Mouse (Mus musculus) testis, adult 2 months (tissue): ENCODE data around the gene Sema5a. TPM values are rescaled to one million over a fixed set of nuclear protein-coding genes. Genes with fewer than 3 reads are reported as not detected.
A peak's percentile ranks its signal among the peaks of the same experiment; 100 is the strongest.

ENCODE experiments used
- H3K27ac ChIP-seq: fragments of 200-500 bp; 2 replicates; pipeline ENCODE4 v1.5.1; 2012; ENCODE audit warnings: low read depth, low read length; ENCODE audit not compliant: control insufficient read depth, insufficient read depth
- H3K27me3 ChIP-seq: fragments of 200-500 bp; 2 replicates; pipeline ENCODE4 v1.6.1; 2012; ENCODE audit warnings: mild to moderate bottlenecking, low read length, moderate library complexity; ENCODE audit not compliant: control insufficient read depth, insufficient read depth
- H3K36me3 ChIP-seq: fragments of 200-500 bp; 2 replicates; pipeline ENCODE4 v1.6.1; 2012; ENCODE audit warnings: mild to moderate bottlenecking, low read length; ENCODE audit not compliant: control insufficient read depth, insufficient read depth
- H3K4me1 ChIP-seq: fragments of 200-500 bp; 2 replicates; pipeline ENCODE4 v1.6.1; 2012; ENCODE audit warnings: low read length; ENCODE audit not compliant: control insufficient read depth, insufficient read depth
- H3K4me3 ChIP-seq: fragments of 200-500 bp; 2 replicates; pipeline ENCODE4 v1.5.1; 2012; ENCODE audit warnings: low read depth, mild to moderate bottlenecking, low read length, moderate library complexity, mixed read lengths; ENCODE audit not compliant: control insufficient read depth
- CTCF ChIP-seq: fragments of 200-500 bp; IDR thresholded peaks from 2 replicates; pipeline ENCODE4 v1.5.1; 2012; ENCODE audit warnings: low read depth, mild to moderate bottlenecking, inconsistent platforms, low read length, moderate library complexity; ENCODE audit not compliant: control insufficient read depth, insufficient read depth, insufficient replicate concordance
- POLR2A ChIP-seq: fragments of 200-500 bp; IDR thresholded peaks from 2 replicates; pipeline ENCODE4 v1.6.1; 2012; ENCODE audit warnings: low read depth, mild to moderate bottlenecking, inconsistent platforms, low read length, moderate library complexity; ENCODE audit not compliant: control insufficient read depth
- polyA plus RNA-seq: library from polyadenylated mRNA; depleted of rRNA; stranded (reverse); fragments of >200 nt; gene quantifications from 2 replicates; pipeline ENCODE4 v1.2.3, GENCODE M21; 2012

Gene Sema5a
- polyA plus RNA-seq, 1 experiment: 4.5 TPM

DNA sequence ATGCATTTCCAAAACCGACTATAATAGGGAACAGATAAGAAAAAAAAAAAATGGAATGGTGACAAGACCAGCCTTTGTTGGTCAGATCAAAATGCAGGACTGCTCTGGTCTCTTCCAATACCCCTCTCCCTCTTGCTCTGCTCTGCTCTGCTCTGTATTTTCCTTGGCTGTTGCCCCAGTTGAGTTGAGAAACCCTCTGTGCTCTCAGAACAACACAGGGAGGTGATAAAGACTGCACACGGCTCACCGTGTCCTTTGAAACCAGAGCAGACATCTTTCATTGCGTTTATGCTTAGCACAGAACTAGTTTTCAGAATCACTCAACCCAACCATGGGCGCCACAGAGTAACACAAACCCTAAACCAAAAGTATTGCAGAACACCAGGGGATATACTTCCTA, 72.5 kb downstream of the Sema5a start:
- no peaks in the 10 kb centered on the region for H3K36me3 ChIP-seq
- H3K4me3 ChIP-seq: no peak overlapping the region
- no peaks in the 10 kb centered on the region for H3K4me1 ChIP-seq
- no peak for TF ChIP-seq POLR2A
- TF ChIP-seq CTCF: no peak
- no peaks in the 10 kb centered on the region for H3K27me3 ChIP-seq
- H3K27ac ChIP-seq: 0 out of 2 replicates have a peak overlapping the region, but pooled peaks have one; percentile 13

GRCm38 (mm10) chr15:32320739-32321138, 76.1 kb downstream of the Sema5a start:
- H3K36me3 ChIP-seq: no peaks in the 10 kb centered on the region
- H3K4me3 ChIP-seq: no peak overlapping the region
- no peak overlapping the region for H3K27ac ChIP-seq
- no peaks in the 10 kb centered on the region for H3K27me3 ChIP-seq
- TF ChIP-seq POLR2A (no peak), CTCF (no peak)
- H3K4me1 ChIP-seq: no peaks in the 10 kb centered on the region

- H3K27me3 ChIP-seq: no peaks in the 10 kb centered on the region
- no peak overlapping the region for H3K4me3 ChIP-seq
- H3K4me1 ChIP-seq: no peaks in the 10 kb centered on the region
- TF ChIP-seq POLR2A (no peak), CTCF (no peak)
- H3K36me3 ChIP-seq: no peaks in the 10 kb centered on the region
- no peak overlapping the region for H3K27ac ChIP-seq
These were observed 78.0 kb downstream of the Sema5a start for GRCm38 (mm10) chr15:32322455-32323220.

DNA sequence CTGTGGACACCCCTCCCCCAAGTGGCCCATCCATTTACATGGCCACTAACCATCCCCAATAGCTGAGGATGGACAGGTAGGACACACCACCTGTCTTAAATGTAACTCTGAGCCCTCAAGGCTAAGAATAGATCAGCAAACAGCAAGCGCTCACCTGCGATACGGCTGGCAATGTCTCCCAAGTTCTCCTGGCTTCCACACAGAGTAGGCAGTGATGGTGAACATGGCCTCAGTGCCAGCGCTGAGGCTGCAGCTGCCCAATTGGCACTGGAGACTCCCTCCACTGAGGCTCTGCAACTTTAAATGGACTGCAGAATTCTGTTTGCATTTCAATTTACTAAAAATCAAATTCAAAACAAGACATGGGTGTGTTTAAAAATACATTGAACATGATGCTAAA, 78.6 kb downstream of the Sema5a start:
- Histone ChIP-seq H3K27me3 (no peaks in the 10 kb centered on the region), H3K36me3 (no peaks in the 10 kb centered on the region), H3K4me3 (no peak overlapping the region), H3K4me1 (no peaks in the 10 kb centered on the region), H3K27ac (no peak overlapping the region)
- TF ChIP-seq POLR2A (no peak), CTCF (no peak)

GRCm38 (mm10) chr15:32324105-32324504, 79.5 kb downstream of the Sema5a start:
- Histone ChIP-seq H3K36me3 (no peaks in the 10 kb centered on the region), H3K27ac (no peak overlapping the region), H3K27me3 (no peaks in the 10 kb centered on the region), H3K4me1 (no peaks in the 10 kb centered on the region), H3K4me3 (peak overlapping the region; percentile 72)
- TF ChIP-seq CTCF: no peak
- no peak for TF ChIP-seq POLR2A

- Histone ChIP-seq H3K27me3 (no peaks in the 10 kb centered on the region), H3K4me3 (no peak overlapping the region), H3K4me1 (no peaks in the 10 kb centered on the region), H3K36me3 (no peaks in the 10 kb centered on the region), H3K27ac (no peak overlapping the region)
- TF ChIP-seq POLR2A (no peak), CTCF (no peak)
These were observed 83.9 kb downstream of the Sema5a start for GRCm38 (mm10) chr15:32328370-32329004.

DNA sequence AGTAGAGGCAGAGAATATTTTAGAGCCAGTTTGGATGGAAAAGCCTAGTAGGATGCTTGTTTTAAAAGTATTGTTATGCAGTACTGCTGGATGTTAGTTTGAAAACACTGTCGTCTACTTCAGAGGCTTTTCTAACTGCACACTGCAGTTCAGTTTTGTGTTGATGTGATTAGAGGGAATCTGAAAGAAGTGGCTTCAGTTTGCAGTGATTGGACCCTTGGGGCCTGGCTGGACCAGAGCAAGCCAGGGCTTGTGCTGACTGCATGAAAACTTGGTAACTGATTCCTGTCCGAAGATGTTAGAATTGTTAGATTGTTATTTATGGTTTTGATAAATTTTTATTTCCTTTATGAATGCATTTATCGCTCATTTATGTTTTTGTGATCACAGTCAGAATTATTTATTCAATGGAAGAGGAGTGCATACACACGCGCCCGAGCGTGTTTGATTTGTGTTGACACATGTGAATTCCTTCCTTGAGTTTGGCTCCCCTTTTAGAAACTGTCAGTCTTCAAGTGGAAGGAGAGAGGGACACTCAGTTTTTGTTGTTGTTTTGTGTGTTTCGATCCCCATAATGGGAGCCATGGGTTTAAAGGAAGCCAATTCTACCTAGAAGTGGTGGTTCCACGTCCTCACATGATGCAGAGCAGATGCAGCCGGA, 85.2 kb downstream of the Sema5a start:
- Histone ChIP-seq H3K27me3 (no peaks in the 10 kb centered on the region), H3K36me3 (no peaks in the 10 kb centered on the region), H3K4me1 (no peaks in the 10 kb centered on the region), H3K4me3 (no peak overlapping the region), H3K27ac (no peak overlapping the region)
- TF ChIP-seq CTCF (no peak), POLR2A (no peak)
